Mouse (Mus musculus) intestine, embryonic 16.5 days (tissue): ENCODE results near the gene Mark1. TPM values are rescaled to one million over a fixed set of nuclear protein-coding genes. Genes with fewer than 3 reads are reported as not detected.

ENCODE experiments used
- ATAC-seq: fragments of 200-750 bp; cut with Nextera tagmentation; 2 replicates; pipeline ENCODE4 v1.8.0; 2017; ENCODE audit warnings: moderate TSS enrichment, moderate library complexity
- H3K27ac ChIP-seq: fragments of 300-500 bp; sonication (generic); 2 replicates; pipeline ENCODE4 v1.5.1; 2014; ENCODE audit warnings: mild to moderate bottlenecking, low read length
- H3K27me3 ChIP-seq: fragments of 300-500 bp; sonication (generic); replicated peaks from 2 replicates; pipeline ENCODE4 v1.6.1; 2014; ENCODE audit warnings: low read length, control low read depth, mixed read lengths; ENCODE audit not compliant: control insufficient read depth, insufficient read depth
- H3K36me3 ChIP-seq: fragments of 300-500 bp; sonication (generic); 2 replicates; pipeline ENCODE4 v1.6.1; 2014; ENCODE audit warnings: low read length, control low read depth; ENCODE audit not compliant: control insufficient read depth, insufficient read depth
- H3K4me1 ChIP-seq: fragments of 300-500 bp; sonication (generic); 2 replicates; pipeline ENCODE4 v1.6.1; 2014; ENCODE audit warnings: low read length, control low read depth, mixed read lengths; ENCODE audit not compliant: control insufficient read depth, insufficient read depth
- H3K4me2 ChIP-seq: fragments of 300-500 bp; sonication (generic); 2 replicates; pipeline ENCODE4 v1.6.1; 2014; ENCODE audit warnings: low read depth, low read length, control low read depth
- H3K4me3 ChIP-seq: fragments of 300-500 bp; sonication (generic); 2 replicates; pipeline ENCODE4 v1.5.1; 2014; ENCODE audit warnings: mild to moderate bottlenecking, low read length
- H3K9ac ChIP-seq: fragments of 300-500 bp; sonication (generic); 2 replicates; pipeline ENCODE4 v1.6.1; 2014; ENCODE audit warnings: low read depth, low read length
- H3K9me3 ChIP-seq: fragments of 300-500 bp; sonication (generic); 2 replicates; pipeline ENCODE4 v1.6.1; 2016; ENCODE audit warnings: low read length, control low read depth; ENCODE audit not compliant: control insufficient read depth
- WGBS: fragments of 180-500 bp; shearing (Covaris S2); extraction: QIAGEN DNeasy Blood & Tissue Kit; methylation state at CpG from one replicate; pipeline ENCODE4 v1.1.7; 2014; 5-methylcytosine and 5-hydroxymethylcytosine counted together
- polyA plus RNA-seq: library from polyadenylated mRNA; unstranded; fragments of >200 nt; fragmentation: Nextera tagmentation; extraction: Ambion mirVana; gene quantifications from 2 replicates; pipeline ENCODE4 v1.2.1, GENCODE M21; 2015

The Mark1 gene
- polyA plus RNA-seq, 1 experiment from 2014 or later, result 1.9 TPM

GRCm38 (mm10) chr1:184999780-185000599 lies 620 bp upstream of the Mark1 start:
- peak; percentile 66 for ATAC-seq
- H3K27ac ChIP-seq, result 0 out of 2 replicates have a peak overlapping the region, but pooled peaks have one; percentile 27

GRCm38 (mm10) chr1:184998631-184999030 lies 739 bp downstream of the Mark1 start:
- H3K9me3 ChIP-seq, result no peaks in the 10 kb centered on the region
- no peaks in the 10 kb centered on the region for H3K36me3 ChIP-seq
- peak overlapping the region; percentile 76 for H3K4me2 ChIP-seq
- ATAC-seq, result peak; percentile 12; the same call in 1 of the 2 replicates
- no peaks in the 10 kb centered on the region for H3K27me3 ChIP-seq
- peaks cover 10% of the 10 kb centered on the region; the same call in 1 of the 2 replicates for H3K4me1 ChIP-seq
- H3K9ac ChIP-seq, result peak overlapping the region; percentile 86
- no peak overlapping the region for H3K27ac ChIP-seq
- WGBS, result 25% methylated on average over 2 of the region's 2 CpGs
- peak overlapping the region; percentile 69 for H3K4me3 ChIP-seq

More at GRCm38 (mm10) chr1:184999780-185000599, 620 bp upstream of the Mark1 start:
- no peaks in the 10 kb centered on the region for H3K36me3 ChIP-seq
- peak overlapping the region; percentile 76 for H3K4me2 ChIP-seq
- H3K27me3 ChIP-seq, result no peaks in the 10 kb centered on the region
- no peaks in the 10 kb centered on the region for H3K9me3 ChIP-seq
- H3K4me1 ChIP-seq, result peaks cover 9% of the 10 kb centered on the region; the same call in 1 of the 2 replicates
- H3K4me3 ChIP-seq, result peak overlapping the region; percentile 69
- WGBS, result 4% methylated on average over 32 of the region's 65 CpGs
- peak overlapping the region; percentile 86 for H3K9ac ChIP-seq

- Histone ChIP-seq H3K36me3 (no peaks in the 10 kb centered on the region), H3K4me1 (peaks cover 10% of the 10 kb centered on the region; the same call in 1 of the 2 replicates), H3K27ac (no peak overlapping the region), H3K9me3 (no peaks in the 10 kb centered on the region), H3K9ac (no peak overlapping the region), H3K27me3 (no peaks in the 10 kb centered on the region), H3K4me3 (no peak overlapping the region), H3K4me2 (0 out of 2 replicates have a peak overlapping the region, but pooled peaks have one; percentile 76)
- no peak for ATAC-seq
- 63% methylated on average over 9 of the region's 9 CpGs for WGBS
These were observed 1.2 kb downstream of the Mark1 start for GRCm38 (mm10) chr1:184998161-184998560.

- Histone ChIP-seq H3K36me3 (no peaks in the 10 kb centered on the region), H3K27ac (no peak overlapping the region), H3K9ac (no peak overlapping the region), H3K4me1 (peaks cover 10% of the 10 kb centered on the region; the same call in 1 of the 2 replicates), H3K4me3 (no peak overlapping the region), H3K4me2 (no peak overlapping the region), H3K9me3 (no peaks in the 10 kb centered on the region), H3K27me3 (no peaks in the 10 kb centered on the region)
- no peak for ATAC-seq
- 62% methylated on average over 11 of the region's 11 CpGs for WGBS
These were observed 1.9 kb downstream of the Mark1 start for GRCm38 (mm10) chr1:184997466-184997865.

GRCm38 (mm10) chr1:184995335-184995734 lies 4.0 kb downstream of the Mark1 start:
- Histone ChIP-seq H3K4me1 (peaks cover 10% of the 10 kb centered on the region; the same call in 1 of the 2 replicates), H3K4me2 (no peak overlapping the region), H3K4me3 (no peak overlapping the region), H3K27me3 (no peaks in the 10 kb centered on the region), H3K9me3 (no peaks in the 10 kb centered on the region), H3K9ac (no peak overlapping the region), H3K27ac (no peak overlapping the region), H3K36me3 (no peaks in the 10 kb centered on the region)
- ATAC-seq, result no peak
- WGBS, result 72% methylated on average over 4 of the region's 4 CpGs

- H3K27me3 ChIP-seq, result no peaks in the 10 kb centered on the region
- no peaks in the 10 kb centered on the region for H3K9me3 ChIP-seq
- no peak for ATAC-seq
- H3K27ac ChIP-seq, result no peak overlapping the region
- H3K36me3 ChIP-seq, result no peaks in the 10 kb centered on the region
- H3K4me3 ChIP-seq, result no peak overlapping the region
- H3K4me2 ChIP-seq, result no peak overlapping the region
- 91% methylated on average over 10 of the region's 10 CpGs for WGBS
- H3K4me1 ChIP-seq, result peaks cover 9% of the 10 kb centered on the region; the same call in 1 of the 2 replicates
- no peak overlapping the region for H3K9ac ChIP-seq
These were observed 8.2 kb downstream of the Mark1 start for GRCm38 (mm10) chr1:184991191-184991590.

- 37% methylated on average over 2 of the region's 2 CpGs for WGBS
- H3K4me2 ChIP-seq, result no peak overlapping the region
- H3K9ac ChIP-seq, result no peak overlapping the region
- H3K36me3 ChIP-seq, result no peaks in the 10 kb centered on the region
- no peak overlapping the region for H3K27ac ChIP-seq
- no peaks in the 10 kb centered on the region for H3K27me3 ChIP-seq
- H3K4me1 ChIP-seq, result peaks cover 5% of the 10 kb centered on the region; the same call in 1 of the 2 replicates
- no peaks in the 10 kb centered on the region for H3K9me3 ChIP-seq
- ATAC-seq, result peak; percentile 65
- H3K4me3 ChIP-seq, result no peak overlapping the region
These were observed 12.6 kb downstream of the Mark1 start for GRCm38 (mm10) chr1:184986748-184987147.

- Histone ChIP-seq H3K4me3 (no peak overlapping the region), H3K9me3 (no peaks in the 10 kb centered on the region), H3K4me1 (peaks cover 5% of the 10 kb centered on the region; the same call in 1 of the 2 replicates), H3K9ac (no peak overlapping the region), H3K4me2 (no peak overlapping the region), H3K27me3 (no peaks in the 10 kb centered on the region), H3K27ac (no peak overlapping the region), H3K36me3 (no peaks in the 10 kb centered on the region)
- ATAC-seq, result no peak
- WGBS, result 81% methylated on average over 2 of the region's 2 CpGs
These were observed 14.6 kb downstream of the Mark1 start for GRCm38 (mm10) chr1:184984723-184985122.

GRCm38 (mm10) chr1:184983751-184984150 lies 15.6 kb downstream of the Mark1 start:
- Histone ChIP-seq H3K9me3 (no peaks in the 10 kb centered on the region), H3K36me3 (no peaks in the 10 kb centered on the region), H3K4me2 (no peak overlapping the region), H3K27ac (peak overlapping the region; percentile 43; the same call in 1 of the 2 replicates), H3K9ac (no peak overlapping the region), H3K27me3 (no peaks in the 10 kb centered on the region), H3K4me1 (peaks cover 5% of the 10 kb centered on the region; the same call in 1 of the 2 replicates), H3K4me3 (no peak overlapping the region)
- ATAC-seq, result no peak
- WGBS, result 35% methylated on average over 3 of the region's 3 CpGs
